Mouse (Mus musculus): Measurements from ENCODE around the gene Tecpr1. TPM values are rescaled to one million over a fixed set of nuclear protein-coding genes. Genes with fewer than 3 reads are reported as not detected.
A peak's percentile ranks its signal among the peaks of the same experiment; 100 is the strongest.

The Tecpr1 gene
- total and polyA plus RNA-seq, 3 experiments, result 2.8 to 6.2 (median 6.0) TPM

GRCm38 (mm10) chr5:144165756-144166155 is 57.7 kb downstream of the Tecpr1 start:
- Histone ChIP-seq H3K9me3 (replicated peaks; ENCODE audit: low read length) (no peaks in the 10 kb centered on the region), H3K79me2 (replicated peaks; ENCODE audit: control insufficient read depth, extremely low read depth, insufficient read depth, poor library complexity, severe bottlenecking) (no peaks in the 10 kb centered on the region), H3K27ac (ENCODE audit: insufficient read depth, low read depth) (peak overlapping the region; percentile 22; the same call in 1 of the 2 replicates), H3K4me1 (ENCODE audit: control insufficient read depth in 1 of 2, insufficient read depth in 2 of 2) (peaks cover 3 to 14% of the 10 kb centered on the region in 2 experiments), H3K9ac (ENCODE audit: insufficient read depth, low read depth) (no peak overlapping the region), H3K4me2 (ENCODE audit: insufficient read depth, low read depth, poor library complexity, severe bottlenecking) (no peak overlapping the region), H3K4me3 (replicated peaks in 1 of 3; ENCODE audit: low read depth in 2 of 3, low read length in 2 of 3, poor library complexity in 1 of 3) (no peak overlapping the region), H3K27me3 (replicated peaks) (no peaks in the 10 kb centered on the region), H3K36me3 (replicated peaks in 1 of 2; ENCODE audit: control insufficient read depth in 1 of 2, insufficient read depth in 1 of 2, low read length in 1 of 2) (peaks cover 21 to 71% of the 10 kb centered on the region in 2 experiments)
- peak; percentile 24 for DNase-seq (ENCODE audit: extremely low read depth)
- dilution Hi-C loops (cut with MboI; ENCODE audit: extremely low pct_ligation_motif_present, extremely low pct_unique_long_range_greater_than_20kb, low sequenced_read_pairs), result no loop called here
- in situ Hi-C loops (cut with MboI; ENCODE audit: low pct_ligation_motif_present, low pct_unique_long_range_greater_than_20kb, low sequenced_read_pairs), result no loop called here
- no peak for TF ChIP-seq MAZ (IDR thresholded peaks at IDR 0.05; ENCODE audit: low read depth, low read length)
- TF ChIP-seq MXI1 (IDR thresholded peaks at IDR 0.05; ENCODE audit: low read depth, low read length), result no peak
- no peak for TF ChIP-seq BHLHE40 (IDR thresholded peaks at IDR 0.05; ENCODE audit: low read depth, low read length)
- TF ChIP-seq SMC3 (IDR thresholded peaks at IDR 0.05; ENCODE audit: low read depth, low read length), result no peak

- Histone ChIP-seq H3K36me3 (replicated peaks in 1 of 2; ENCODE audit: control insufficient read depth in 1 of 2, insufficient read depth in 1 of 2, low read length in 1 of 2) (peaks cover 16 to 74% of the 10 kb centered on the region in 2 experiments), H3K79me2 (replicated peaks; ENCODE audit: control insufficient read depth, extremely low read depth, insufficient read depth, poor library complexity, severe bottlenecking) (no peaks in the 10 kb centered on the region), H3K27me3 (replicated peaks) (no peaks in the 10 kb centered on the region), H3K9me3 (replicated peaks; ENCODE audit: low read length) (no peaks in the 10 kb centered on the region), H3K4me2 (ENCODE audit: insufficient read depth, low read depth, poor library complexity, severe bottlenecking) (no peak overlapping the region), H3K27ac (ENCODE audit: insufficient read depth, low read depth) (no peak overlapping the region), H3K4me1 (ENCODE audit: control insufficient read depth in 1 of 2, insufficient read depth in 2 of 2) (peaks cover 3 to 17% of the 10 kb centered on the region in 2 experiments), H3K4me3 (replicated peaks in 1 of 3; ENCODE audit: low read depth in 2 of 3, low read length in 2 of 3, poor library complexity in 1 of 3) (no peak overlapping the region), H3K9ac (ENCODE audit: insufficient read depth, low read depth) (no peak overlapping the region)
- dilution Hi-C loops (cut with MboI; ENCODE audit: extremely low pct_ligation_motif_present, extremely low pct_unique_long_range_greater_than_20kb, low sequenced_read_pairs), result no loop called here
- TF ChIP-seq JUND (conservative IDR thresholded peaks at IDR 0.05; ENCODE audit: low read depth, low read length) (no peak), NRF1 (IDR thresholded peaks at IDR 0.05; ENCODE audit: low read depth, low read length) (no peak), ZKSCAN1 (IDR thresholded peaks at IDR 0.05; ENCODE audit: borderline replicate concordance, low read depth, low read length) (no peak), ZMIZ1 (IDR thresholded peaks at IDR 0.05; ENCODE audit: low read depth, low read length) (no peak), TBP (conservative IDR thresholded peaks at IDR 0.05; ENCODE audit: low read depth, low read length) (no peak), ETS1 (conservative IDR thresholded peaks at IDR 0.05; ENCODE audit: low read depth, low read length) (no peak), MAFK (IDR thresholded peaks at IDR 0.05; ENCODE audit: insufficient replicate concordance, low read length) (no peak), MXI1 (IDR thresholded peaks at IDR 0.05; ENCODE audit: low read depth, low read length) (no peak), ZNF384 (IDR thresholded peaks at IDR 0.05; ENCODE audit: low read depth, low read length) (no peak), CTCF (conservative IDR thresholded peaks at IDR 0.05 in 1 of 2, IDR thresholded peaks at IDR 0.05 in 1 of 2; ENCODE audit: low read depth in 2 of 2, low read length in 2 of 2) (no peak), CHD1 (IDR thresholded peaks at IDR 0.05; ENCODE audit: low read depth, low read length) (no peak), JUN (IDR thresholded peaks at IDR 0.05; ENCODE audit: insufficient read depth, low read depth, low read length) (no peak), NELFE (IDR thresholded peaks at IDR 0.05; ENCODE audit: low read depth, low read length) (no peak), GABPA (IDR thresholded peaks at IDR 0.05; ENCODE audit: insufficient replicate concordance, low read depth, low read length) (no peak)
- no peak for DNase-seq (ENCODE audit: extremely low read depth)
- in situ Hi-C loops (cut with MboI; ENCODE audit: low pct_ligation_motif_present, low pct_unique_long_range_greater_than_20kb, low sequenced_read_pairs), result no loop called here
These were observed 60.5 kb downstream of the Tecpr1 start for GRCm38 (mm10) chr5:144162813-144163517.
